Mouse (Mus musculus): Measurements from ENCODE around the gene Snx25. TPM values are rescaled to one million over a fixed set of nuclear protein-coding genes. Genes with fewer than 3 reads are reported as not detected.

The Snx25 gene
- total and polyA plus RNA-seq, 3 experiments, result 6.9 to 22.2 (median 13.4) TPM

GRCm38 (mm10) chr8:46007050-46007672, 144.8 kb downstream of the Snx25 start:
- Histone ChIP-seq H3K79me2 (replicated peaks; ENCODE audit: control insufficient read depth, extremely low read depth, insufficient read depth, poor library complexity, severe bottlenecking) (no peaks in the 10 kb centered on the region), H3K27me3 (replicated peaks) (no peaks in the 10 kb centered on the region), H3K4me3 (replicated peaks in 1 of 3; ENCODE audit: low read depth in 2 of 3, low read length in 2 of 3, poor library complexity in 1 of 3) (no peak overlapping the region), H3K36me3 (replicated peaks in 1 of 2; ENCODE audit: control insufficient read depth in 1 of 2, insufficient read depth in 1 of 2, low read length in 1 of 2) (no peaks in the 10 kb centered on the region), H3K9ac (ENCODE audit: insufficient read depth, low read depth) (no peak overlapping the region), H3K27ac (ENCODE audit: insufficient read depth, low read depth) (no peak overlapping the region), H3K9me3 (replicated peaks; ENCODE audit: low read length) (no peaks in the 10 kb centered on the region), H3K4me2 (ENCODE audit: insufficient read depth, low read depth, poor library complexity, severe bottlenecking) (no peak overlapping the region), H3K4me1 (ENCODE audit: control insufficient read depth in 1 of 2, insufficient read depth in 2 of 2) (peaks cover 0 to 19% of the 10 kb centered on the region in 2 experiments; a peak in 3 of 4 replicates)
- no peak for DNase-seq (ENCODE audit: extremely low read depth)
- in situ Hi-C loops (cut with MboI; ENCODE audit: low pct_ligation_motif_present, low pct_unique_long_range_greater_than_20kb, low sequenced_read_pairs) (no loop called here), dilution Hi-C loops (cut with MboI; ENCODE audit: extremely low pct_ligation_motif_present, extremely low pct_unique_long_range_greater_than_20kb, low sequenced_read_pairs) (no loop called here)
- TF ChIP-seq ETS1 (conservative IDR thresholded peaks at IDR 0.05; ENCODE audit: low read depth, low read length), result no peak
- no peak for TF ChIP-seq PAX5 (IDR thresholded peaks at IDR 0.05; ENCODE audit: low read length)
- no peak for TF ChIP-seq USF2 (conservative IDR thresholded peaks at IDR 0.05; ENCODE audit: low read depth, low read length)
- no peak for TF ChIP-seq MYC (IDR thresholded peaks at IDR 0.05; ENCODE audit: low read depth, low read length)
- TF ChIP-seq USF1 (IDR thresholded peaks at IDR 0.05; ENCODE audit: low read depth, low read length), result no peak
- TF ChIP-seq GABPA (IDR thresholded peaks at IDR 0.05; ENCODE audit: insufficient replicate concordance, low read depth, low read length), result no peak
- no peak for TF ChIP-seq JUND (conservative IDR thresholded peaks at IDR 0.05; ENCODE audit: low read depth, low read length)
- TF ChIP-seq KAT2A (IDR thresholded peaks at IDR 0.05; ENCODE audit: insufficient replicate concordance, low read length), result no peak
- no peak for TF ChIP-seq RAD21 (IDR thresholded peaks at IDR 0.05; ENCODE audit: low read depth, low read length)
- TF ChIP-seq MAZ (IDR thresholded peaks at IDR 0.05; ENCODE audit: low read depth, low read length), result no peak
- no peak for TF ChIP-seq POLR2AphosphoS2 (IDR thresholded peaks at IDR 0.05; ENCODE audit: low read depth, low read length)
- no peak for TF ChIP-seq HCFC1 (IDR thresholded peaks at IDR 0.05; ENCODE audit: low read depth, low read length)
- no peak for TF ChIP-seq TBP (conservative IDR thresholded peaks at IDR 0.05; ENCODE audit: low read depth, low read length)

- no peaks in the 10 kb centered on the region for H3K27me3 ChIP-seq (replicated peaks)
- H3K27ac ChIP-seq (ENCODE audit: insufficient read depth, low read depth), result no peak within 1 kb of the TSS
- H3K4me1 ChIP-seq (ENCODE audit: control insufficient read depth in 1 of 2, insufficient read depth in 2 of 2), result peaks cover 0 to 31% of the 10 kb centered on the region in 2 experiments; a peak in 3 of 4 replicates
- dilution Hi-C loops (cut with MboI; ENCODE audit: extremely low pct_ligation_motif_present, extremely low pct_unique_long_range_greater_than_20kb, low sequenced_read_pairs), result no loop called here
- H3K9me3 ChIP-seq (replicated peaks; ENCODE audit: low read length), result no peaks in the 10 kb centered on the region
- no peak within 1 kb of the TSS for H3K9ac ChIP-seq (ENCODE audit: insufficient read depth, low read depth)
- in situ Hi-C loops (cut with MboI; ENCODE audit: low pct_ligation_motif_present, low pct_unique_long_range_greater_than_20kb, low sequenced_read_pairs), result no loop called here
- DNase-seq (ENCODE audit: extremely low read depth), result no peak
- no peaks in the 10 kb centered on the region for H3K36me3 ChIP-seq (replicated peaks in 1 of 2; ENCODE audit: control insufficient read depth in 1 of 2, insufficient read depth in 1 of 2, low read length in 1 of 2)
- no peak for TF ChIP-seq EP300 (IDR thresholded peaks at IDR 0.05; ENCODE audit: low read length)
- TF ChIP-seq TBP (conservative IDR thresholded peaks at IDR 0.05; ENCODE audit: low read depth, low read length), result no peak
- TF ChIP-seq ELF1 (IDR thresholded peaks at IDR 0.05; ENCODE audit: low read depth, low read length), result no peak
- no peak for TF ChIP-seq E2F4 (IDR thresholded peaks at IDR 0.05; ENCODE audit: insufficient replicate concordance, low read depth, low read length)
- no peak for TF ChIP-seq POLR2AphosphoS2 (IDR thresholded peaks at IDR 0.05; ENCODE audit: low read depth, low read length)
- no peak for TF ChIP-seq BHLHE40 (IDR thresholded peaks at IDR 0.05; ENCODE audit: low read depth, low read length)
- no peak; the same call in 1 of the 2 replicates for TF ChIP-seq MEF2A (IDR thresholded peaks at IDR 0.05; ENCODE audit: borderline replicate concordance, low read depth, low read length)
- TF ChIP-seq ZMIZ1 (IDR thresholded peaks at IDR 0.05; ENCODE audit: low read depth, low read length), result no peak
- TF ChIP-seq CHD2 (IDR thresholded peaks at IDR 0.05; ENCODE audit: low read length), result no peak
- no peak for TF ChIP-seq MAFK (IDR thresholded peaks at IDR 0.05; ENCODE audit: insufficient replicate concordance, low read length)
- TF ChIP-seq ZKSCAN1 (IDR thresholded peaks at IDR 0.05; ENCODE audit: borderline replicate concordance, low read depth, low read length), result no peak
- TF ChIP-seq SMC3 (IDR thresholded peaks at IDR 0.05; ENCODE audit: low read depth, low read length), result no peak
- no peak for TF ChIP-seq JUND (conservative IDR thresholded peaks at IDR 0.05; ENCODE audit: low read depth, low read length)
- no peak for TF ChIP-seq CHD1 (IDR thresholded peaks at IDR 0.05; ENCODE audit: low read depth, low read length)
- no peak for TF ChIP-seq JUN (IDR thresholded peaks at IDR 0.05; ENCODE audit: insufficient read depth, low read depth, low read length)
- TF ChIP-seq NRF1 (IDR thresholded peaks at IDR 0.05; ENCODE audit: low read depth, low read length), result no peak
- TF ChIP-seq UBTF (IDR thresholded peaks at IDR 0.05; ENCODE audit: low read depth, low read length), result no peak
- no peak within 1 kb of the TSS for H3K4me3 ChIP-seq (replicated peaks in 1 of 3; ENCODE audit: low read depth in 2 of 3, low read length in 2 of 3, poor library complexity in 1 of 3)
- no peaks in the 10 kb centered on the region for H3K79me2 ChIP-seq (replicated peaks; ENCODE audit: control insufficient read depth, extremely low read depth, insufficient read depth, poor library complexity, severe bottlenecking)
- peak within 1 kb of the TSS; percentile 76; the same call in 1 of the 2 replicates for H3K4me2 ChIP-seq (ENCODE audit: insufficient read depth, low read depth, poor library complexity, severe bottlenecking)
Observed at GRCm38 (mm10) chr8:46005596-46005995, 146.4 kb downstream of the Snx25 start, which contains the start of gene Ankrd37. Gene Ankrd37, minus strand, starts transcription at chr8:46005707.
